Comparison of ENCODE assay signal across 18 mouse cellular contexts in the genomic region with DNA sequence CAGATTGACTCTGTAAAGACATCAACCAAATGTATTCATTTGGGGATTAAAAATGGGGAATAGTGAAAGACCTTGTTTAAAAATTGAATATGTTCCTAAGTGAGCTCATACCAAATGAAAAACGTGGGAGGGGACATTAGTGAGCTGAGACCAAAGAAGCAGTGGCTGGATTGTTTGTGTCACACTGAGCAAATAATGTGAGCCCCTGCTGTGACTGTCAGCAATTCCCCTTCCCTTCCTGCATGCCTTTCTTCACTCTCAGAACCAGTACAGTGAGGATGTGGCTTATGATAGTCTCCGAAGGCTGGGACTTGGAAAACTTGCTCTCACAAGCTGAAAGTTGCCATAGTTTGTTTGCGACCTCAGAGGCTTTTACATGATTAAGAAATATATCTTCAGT. TPM values are rescaled to one million over a fixed set of nuclear protein-coding genes. Genes with fewer than 3 reads are reported as not detected.
DNase-seq lines count a peak whose midpoint lies in the region; ATAC-seq lines count a peak whose summit lies in the region.
"Had no signal": no experiment of that assay in that cellular context is flagged by ENCODE, and none has a peak within 500 bp of the region (broad histone marks: within the 10 kb centered on the region; RNA-seq: fewer than 3 reads in every experiment).

No protein-coding gene starts in this region.

- ATAC-seq in monocyte, adult 5-6 weeks (replicated peaks; ENCODE audit: insufficient number of reproducible peaks, low FRiP score, low TSS enrichment, poor library complexity, severe bottlenecking): no peak
- ATAC-seq: forebrain, embryonic 13.5 days; intestine, embryonic 16.5 days had no signal

- peak; percentile 21 for DNase-seq in heart, adult 11 months
- DNase-seq in heart, adult 9 months (ENCODE audit: low spot score in 2 of 2): no peak
- DNase-seq in ES-CJ7 (ENCODE audit: low read depth, low spot score): peak; percentile 8
- peak; percentile 48 for DNase-seq in Muller cell, postnatal 12 days (ENCODE audit: inconsistent ontology term)
- peak; percentile 12 for DNase-seq in mesoderm, embryonic 11.5 days (ENCODE audit: low read depth, low spot score)
- DNase-seq: adrenal gland, adult 8-10 months; adrenal gland, postnatal 36 days; cerebellum, adult 11 months; cerebellum, adult 8-10 months; cerebellum, postnatal 14 days; gastrocnemius, postnatal 10 days; heart, postnatal 36 days had no signal

RNA-seq across cellular contexts. Expression of a gene that starts 5.9 kb away (rescaled TPM):
- not detected in 3 replicates for total RNA-seq in monocyte, adult 5-6 weeks (2017)
- total RNA-seq: common myeloid progenitor, adult 5-6 weeks; G1E; gastrocnemius, postnatal 10 days; heart, adult 8-10 months; heart, postnatal 36 days had no signal

RNA-seq across cellular contexts. Expression of a gene that starts 50.9 kb away (rescaled TPM):
- not detected in 3 replicates for total RNA-seq in monocyte, adult 5-6 weeks (2017)
- total RNA-seq: adrenal gland, adult 8-10 months; adrenal gland, postnatal 36 days; common myeloid progenitor, adult 5-6 weeks; G1E; gastrocnemius, postnatal 10 days; heart, adult 8-10 months; heart, postnatal 36 days had no signal

RNA-seq across cellular contexts. Expression of a gene that starts 51.2 kb away (rescaled TPM):
- total RNA-seq in monocyte, adult 5-6 weeks (2017): not detected in 3 replicates
- total RNA-seq: adrenal gland, adult 8-10 months; adrenal gland, postnatal 36 days; common myeloid progenitor, adult 5-6 weeks; G1E; gastrocnemius, postnatal 10 days; heart, adult 8-10 months; heart, postnatal 36 days had no signal

Comparison
In these comparisons a context has a peak if more than half of its experiments do, and no peak if none do; other contexts are left out.
1. DNase-seq: peak in heart, adult 11 months (single experiment), ES-CJ7 (single experiment), Muller cell, postnatal 12 days (single experiment) and mesoderm, embryonic 11.5 days (single experiment); none in heart, adult 9 months (0 of 2).